Mouse (Mus musculus) midbrain, embryonic 16.5 days (tissue): ENCODE data around the gene Tex10. TPM values are rescaled to one million over a fixed set of nuclear protein-coding genes. Genes with fewer than 3 reads are reported as not detected.

ENCODE experiments used
- ATAC-seq: fragments of 200-750 bp; cut with Nextera tagmentation; 2 replicates; pipeline ENCODE4 v1.8.0; 2017; ENCODE audit warnings: moderate TSS enrichment
- H3K27ac ChIP-seq: fragments of 300-500 bp; sonication (generic); 2 replicates; pipeline ENCODE4 v1.5.1; 2014; ENCODE audit warnings: mild to moderate bottlenecking, low read length, mixed read lengths
- H3K27me3 ChIP-seq: fragments of 300-500 bp; sonication (generic); 2 replicates; pipeline ENCODE4 v1.6.1; 2014; ENCODE audit warnings: low read depth, low read length, mixed read lengths; ENCODE audit not compliant: control insufficient read depth, insufficient read depth
- H3K36me3 ChIP-seq: fragments of 300-500 bp; sonication (generic); 2 replicates; pipeline ENCODE4 v1.6.1; 2014; ENCODE audit warnings: mild to moderate bottlenecking, low read length, moderate library complexity, mixed read lengths; ENCODE audit not compliant: control insufficient read depth, insufficient read depth
- H3K4me1 ChIP-seq: fragments of 300-500 bp; sonication (generic); 2 replicates; pipeline ENCODE4 v1.6.1; 2014; ENCODE audit warnings: mild to moderate bottlenecking, low read length, mixed read lengths; ENCODE audit not compliant: control insufficient read depth, insufficient read depth
- H3K4me2 ChIP-seq: fragments of 300-500 bp; sonication (generic); 2 replicates; pipeline ENCODE4 v1.6.1; 2014; ENCODE audit warnings: mild to moderate bottlenecking, low read length, mixed read lengths
- H3K4me3 ChIP-seq: fragments of 300-500 bp; sonication (generic); 2 replicates; pipeline ENCODE4 v1.5.1; 2014; ENCODE audit warnings: low read depth, mild to moderate bottlenecking, low read length, moderate library complexity, mixed read lengths
- H3K9ac ChIP-seq: fragments of 300-500 bp; sonication (generic); 2 replicates; pipeline ENCODE4 v1.6.1; 2014; ENCODE audit warnings: low read depth, low read length, mixed read lengths
- H3K9me3 ChIP-seq: fragments of 300-500 bp; sonication (generic); replicated peaks from 2 replicates; pipeline ENCODE4 v1.6.1; 2014; ENCODE audit warnings: mild to moderate bottlenecking, low read length, mixed read lengths; ENCODE audit not compliant: control insufficient read depth, poor library complexity, severe bottlenecking
- WGBS: fragments of 180-500 bp; shearing (Covaris S2); extraction: QIAGEN DNeasy Blood & Tissue Kit; methylation state at CpG from one replicate; pipeline ENCODE4 v1.1.7; 2014; 5-methylcytosine and 5-hydroxymethylcytosine counted together
- polyA plus RNA-seq: library from polyadenylated mRNA; unstranded; fragments of >200 nt; fragmentation: Nextera tagmentation; extraction: Ambion mirVana; gene quantifications from 2 replicates; pipeline ENCODE4 v1.2.1, GENCODE M21; 2015

Tex10 gene
- polyA plus RNA-seq, 1 experiment from 2014 or later: 41.2 TPM

GRCm38 (mm10) chr4:48470977-48471376, 2.3 kb downstream of the Tex10 start:
- Histone ChIP-seq H3K4me2 (peak overlapping the region; percentile 26; the same call in 1 of the 2 replicates), H3K9ac (peak overlapping the region; percentile 38; the same call in 1 of the 2 replicates)
- WGBS: 47% methylated on average over 1 of the region's 1 CpGs

GRCm38 (mm10) chr4:48461060-48461459, 12.2 kb downstream of the Tex10 start:
- WGBS: 90% methylated on average over 1 of the region's 1 CpGs
- Histone ChIP-seq H3K4me2 (no peak overlapping the region), H3K4me3 (no peak overlapping the region), H3K36me3 (peaks cover 8% of the 10 kb centered on the region), H3K4me1 (no peaks in the 10 kb centered on the region), H3K27me3 (no peaks in the 10 kb centered on the region), H3K9me3 (no peaks in the 10 kb centered on the region), H3K9ac (no peak overlapping the region), H3K27ac (no peak overlapping the region)
- no peak for ATAC-seq

More at GRCm38 (mm10) chr4:48470977-48471376, 2.3 kb downstream of the Tex10 start:
- Histone ChIP-seq H3K27ac (no peak overlapping the region), H3K4me1 (peaks cover 19% of the 10 kb centered on the region), H3K36me3 (peaks cover 13% of the 10 kb centered on the region), H3K4me3 (no peak overlapping the region), H3K9me3 (no peaks in the 10 kb centered on the region), H3K27me3 (no peaks in the 10 kb centered on the region)
- no peak for ATAC-seq

- no peak overlapping the region for H3K4me3 ChIP-seq
- no peaks in the 10 kb centered on the region for H3K4me1 ChIP-seq
- H3K9ac ChIP-seq: no peak overlapping the region
- H3K36me3 ChIP-seq: peaks cover 12% of the 10 kb centered on the region
- no peak for ATAC-seq
- H3K27ac ChIP-seq: no peak overlapping the region
- H3K27me3 ChIP-seq: no peaks in the 10 kb centered on the region
- no peaks in the 10 kb centered on the region for H3K9me3 ChIP-seq
- no peak overlapping the region for H3K4me2 ChIP-seq
- WGBS: 94% methylated on average over 6 of the region's 6 CpGs
Measured at GRCm38 (mm10) chr4:48458436-48458835, 14.8 kb downstream of the Tex10 start.

GRCm38 (mm10) chr4:48454106-48454773, 19.0 kb downstream of the Tex10 start:
- 92% methylated on average over 2 of the region's 2 CpGs for WGBS
- Histone ChIP-seq H3K27ac (no peak overlapping the region), H3K27me3 (no peaks in the 10 kb centered on the region), H3K4me1 (no peaks in the 10 kb centered on the region), H3K4me3 (no peak overlapping the region), H3K9me3 (no peaks in the 10 kb centered on the region), H3K36me3 (peaks cover 22% of the 10 kb centered on the region), H3K9ac (no peak overlapping the region), H3K4me2 (no peak overlapping the region)
- no peak for ATAC-seq

- H3K4me2 ChIP-seq: no peak overlapping the region
- no peak for ATAC-seq
- no peaks in the 10 kb centered on the region for H3K9me3 ChIP-seq
- H3K27ac ChIP-seq: no peak overlapping the region
- H3K27me3 ChIP-seq: no peaks in the 10 kb centered on the region
- H3K4me3 ChIP-seq: no peak overlapping the region
- H3K9ac ChIP-seq: no peak overlapping the region
- no peaks in the 10 kb centered on the region for H3K4me1 ChIP-seq
- peaks cover 16% of the 10 kb centered on the region; the same call in 1 of the 2 replicates for H3K36me3 ChIP-seq
- WGBS: 92% methylated on average over 2 of the region's 2 CpGs
Measured at GRCm38 (mm10) chr4:48428054-48428453, 45.2 kb downstream of the Tex10 start.

GRCm38 (mm10) chr4:48427413-48427812, 45.8 kb downstream of the Tex10 start:
- ATAC-seq: no peak
- Histone ChIP-seq H3K27ac (no peak overlapping the region), H3K4me3 (no peak overlapping the region), H3K4me2 (no peak overlapping the region), H3K9me3 (no peaks in the 10 kb centered on the region), H3K4me1 (no peaks in the 10 kb centered on the region), H3K9ac (no peak overlapping the region), H3K36me3 (peaks cover 14% of the 10 kb centered on the region; the same call in 1 of the 2 replicates), H3K27me3 (no peaks in the 10 kb centered on the region)
- WGBS: 77% methylated on average over 3 of the region's 3 CpGs

GRCm38 (mm10) chr4:48423738-48424137, 49.5 kb downstream of the Tex10 start:
- H3K4me2 ChIP-seq: no peak overlapping the region
- no peaks in the 10 kb centered on the region for H3K9me3 ChIP-seq
- H3K27ac ChIP-seq: no peak overlapping the region
- 59% methylated on average over 2 of the region's 2 CpGs for WGBS
- H3K4me1 ChIP-seq: no peaks in the 10 kb centered on the region
- H3K36me3 ChIP-seq: no peaks in the 10 kb centered on the region
- no peak for ATAC-seq
- no peaks in the 10 kb centered on the region for H3K27me3 ChIP-seq
- H3K9ac ChIP-seq: no peak overlapping the region
- H3K4me3 ChIP-seq: no peak overlapping the region

GRCm38 (mm10) chr4:48422633-48423032, 50.6 kb downstream of the Tex10 start:
- Histone ChIP-seq H3K4me2 (no peak overlapping the region), H3K9me3 (no peaks in the 10 kb centered on the region), H3K4me3 (no peak overlapping the region), H3K27ac (no peak overlapping the region), H3K27me3 (no peaks in the 10 kb centered on the region), H3K36me3 (no peaks in the 10 kb centered on the region), H3K4me1 (no peaks in the 10 kb centered on the region), H3K9ac (no peak overlapping the region)
- ATAC-seq: no peak
- 100% methylated on average over 1 of the region's 1 CpGs for WGBS

- Histone ChIP-seq H3K4me3 (no peak overlapping the region), H3K27me3 (no peaks in the 10 kb centered on the region), H3K4me2 (no peak overlapping the region), H3K36me3 (no peaks in the 10 kb centered on the region), H3K9ac (no peak overlapping the region), H3K9me3 (no peaks in the 10 kb centered on the region), H3K4me1 (no peaks in the 10 kb centered on the region), H3K27ac (no peak overlapping the region)
- 96% methylated on average over 8 of the region's 8 CpGs for WGBS
- ATAC-seq: no peak
Measured at GRCm38 (mm10) chr4:48418831-48419468, 54.3 kb downstream of the Tex10 start.
